Mouse (Mus musculus): ENCODE measurements around the gene Vmn1r139.
"Not testable (repeated sequence)": the region's sequence is repeated elsewhere in the genome, so short reads cannot be mapped to it uniquely, and the experiment has no call there.

Vmn1r139 gene

DNA sequence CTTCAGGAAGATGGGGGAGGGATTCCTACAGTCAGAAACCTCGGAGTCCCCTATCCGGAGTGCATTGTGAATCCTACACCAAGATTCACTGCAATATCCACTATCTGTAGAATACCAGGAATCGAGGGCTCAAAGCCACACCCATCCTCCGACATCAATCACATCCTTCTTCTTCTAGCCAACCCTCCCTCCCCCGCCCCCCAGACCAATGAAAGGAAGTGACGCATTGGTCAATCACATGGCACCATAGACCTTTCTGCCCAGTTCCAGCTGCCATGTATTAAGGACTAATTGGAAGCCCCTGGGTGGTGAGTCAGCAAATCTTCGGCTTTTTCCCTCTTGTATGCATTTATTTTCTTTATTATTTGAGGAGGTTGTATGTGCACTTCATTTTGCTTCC is at the start of gene Vmn1r139:
Vmn1r139 (plus strand) TSS at position 301 of the 400 bp plus-strand sequence.
- not testable (repeated sequence) for DNase-seq (ENCODE audit: low read depth)

DNA sequence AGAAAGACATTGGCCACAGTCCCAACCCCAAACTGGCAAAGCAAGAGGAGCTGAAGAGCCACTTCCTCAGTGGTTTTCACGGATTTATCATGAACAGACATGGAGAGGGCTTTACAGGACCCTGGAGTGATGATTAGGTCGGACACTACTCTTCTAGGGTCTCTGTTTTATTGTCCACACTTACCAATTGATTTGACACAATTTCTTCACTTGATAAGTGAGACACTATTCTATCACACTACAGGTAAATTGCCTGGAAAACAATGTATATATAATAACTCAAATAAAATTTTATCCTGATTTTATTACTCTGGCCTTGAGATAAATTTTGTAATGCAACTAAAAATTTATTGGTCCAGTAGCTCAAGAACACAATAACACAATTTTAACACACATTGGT is 40.1 kb upstream of the Vmn1r139 start, which contains the start of gene Vmn1r138:
Vmn1r138 (minus strand) TSS at position 101 of the 400 bp plus-strand sequence.
- not testable (repeated sequence) for DNase-seq (ENCODE audit: low read depth)

DNA sequence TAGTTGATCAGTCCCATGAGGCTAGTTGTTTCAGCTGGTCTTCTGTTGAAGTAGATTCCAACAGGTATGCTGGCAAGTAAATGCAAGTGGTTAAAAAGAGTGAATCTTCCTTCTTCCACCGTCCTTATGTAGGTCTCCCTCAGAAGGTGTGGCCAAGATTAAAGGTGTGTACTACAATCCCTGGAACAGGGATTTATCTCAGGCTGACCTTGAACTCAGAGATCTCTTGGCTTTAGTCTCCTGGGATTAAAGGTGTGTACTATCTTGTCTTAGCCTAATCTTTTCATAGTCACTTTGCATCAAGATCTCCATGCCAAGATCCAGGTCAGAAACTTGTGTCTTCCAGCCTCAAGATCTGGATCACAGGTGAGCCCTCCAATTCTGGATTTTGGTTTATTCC is 12.7 kb upstream of the Vmn1r139 start, which contains the start of gene Gm6176:
Gm6176 (minus strand) TSS at position 101 of the 400 bp plus-strand sequence.
- not testable (repeated sequence) for DNase-seq (ENCODE audit: low read depth)

DNA sequence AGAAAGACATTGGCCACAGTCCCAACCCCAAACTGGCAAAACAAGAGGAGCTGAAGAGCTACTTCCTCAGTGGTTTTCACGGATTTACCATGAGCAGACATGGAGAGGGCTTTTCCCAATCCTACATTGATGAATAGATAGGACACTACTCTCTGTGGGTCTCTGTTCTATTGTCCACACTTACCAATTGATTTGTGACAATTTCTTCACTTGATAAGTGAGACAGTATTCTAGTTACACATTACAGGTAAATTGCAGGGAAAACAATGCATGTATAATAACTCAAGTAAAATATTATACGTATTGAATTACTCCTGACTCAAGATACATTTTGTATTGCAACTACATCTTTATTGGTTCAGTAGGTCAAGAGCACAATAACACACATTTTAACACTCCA is 49.3 kb downstream of the Vmn1r139 start, which contains the start of gene Gm16451:
Gm16451 (minus strand) TSS at position 101 of the 400 bp plus-strand sequence.
- not testable (repeated sequence) for DNase-seq (ENCODE audit: low read depth)

DNA sequence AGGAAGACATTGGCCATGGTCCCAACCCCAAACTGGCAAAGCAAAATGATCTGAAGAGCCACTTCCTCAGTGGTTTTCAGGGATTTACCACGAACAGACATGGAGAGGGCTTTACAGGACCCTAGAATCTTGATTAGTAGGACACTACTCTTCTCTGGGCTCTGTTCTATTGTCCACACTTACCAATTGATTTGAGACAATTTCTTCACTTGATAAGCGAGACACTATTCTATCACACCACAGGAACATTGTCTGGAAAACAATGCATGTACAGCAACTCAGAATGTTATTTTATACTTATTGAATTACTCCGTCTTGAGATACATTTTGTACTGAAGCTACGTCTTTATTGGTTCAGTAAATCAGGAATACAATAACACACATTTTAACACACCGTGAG is 65.8 kb downstream of the Vmn1r139 start, which contains the start of gene Gm10666:
Gm10666 (minus strand) TSS at position 101 of the 400 bp plus-strand sequence.
- DNase-seq (ENCODE audit: low read depth): not testable (repeated sequence)

Measured in c-Kit-positive CD71-negative TER-119-negative erythroid progenitor cells, embryonic 14.5 days (primary cell).